Mouse (Mus musculus) intestine, embryonic 16.5 days (tissue): Measurements from ENCODE around the gene Lrfn2. TPM values are rescaled to one million over a fixed set of nuclear protein-coding genes. Genes with fewer than 3 reads are reported as not detected.

ENCODE experiments used
- ATAC-seq: fragments of 200-750 bp; cut with Nextera tagmentation; 2 replicates; pipeline ENCODE4 v1.8.0; 2017; ENCODE audit warnings: moderate TSS enrichment, moderate library complexity
- H3K27ac ChIP-seq: fragments of 300-500 bp; sonication (generic); 2 replicates; pipeline ENCODE4 v1.5.1; 2014; ENCODE audit warnings: mild to moderate bottlenecking, low read length
- H3K27me3 ChIP-seq: fragments of 300-500 bp; sonication (generic); replicated peaks from 2 replicates; pipeline ENCODE4 v1.6.1; 2014; ENCODE audit warnings: low read length, control low read depth, mixed read lengths; ENCODE audit not compliant: control insufficient read depth, insufficient read depth
- H3K36me3 ChIP-seq: fragments of 300-500 bp; sonication (generic); 2 replicates; pipeline ENCODE4 v1.6.1; 2014; ENCODE audit warnings: low read length, control low read depth; ENCODE audit not compliant: control insufficient read depth, insufficient read depth
- H3K4me1 ChIP-seq: fragments of 300-500 bp; sonication (generic); 2 replicates; pipeline ENCODE4 v1.6.1; 2014; ENCODE audit warnings: low read length, control low read depth, mixed read lengths; ENCODE audit not compliant: control insufficient read depth, insufficient read depth
- H3K4me2 ChIP-seq: fragments of 300-500 bp; sonication (generic); 2 replicates; pipeline ENCODE4 v1.6.1; 2014; ENCODE audit warnings: low read depth, low read length, control low read depth
- H3K4me3 ChIP-seq: fragments of 300-500 bp; sonication (generic); 2 replicates; pipeline ENCODE4 v1.5.1; 2014; ENCODE audit warnings: mild to moderate bottlenecking, low read length
- H3K9ac ChIP-seq: fragments of 300-500 bp; sonication (generic); 2 replicates; pipeline ENCODE4 v1.6.1; 2014; ENCODE audit warnings: low read depth, low read length
- H3K9me3 ChIP-seq: fragments of 300-500 bp; sonication (generic); 2 replicates; pipeline ENCODE4 v1.6.1; 2016; ENCODE audit warnings: low read length, control low read depth; ENCODE audit not compliant: control insufficient read depth
- WGBS: fragments of 180-500 bp; shearing (Covaris S2); extraction: QIAGEN DNeasy Blood & Tissue Kit; methylation state at CpG from one replicate; pipeline ENCODE4 v1.1.7; 2014; 5-methylcytosine and 5-hydroxymethylcytosine counted together
- polyA plus RNA-seq: library from polyadenylated mRNA; unstranded; fragments of >200 nt; fragmentation: Nextera tagmentation; extraction: Ambion mirVana; gene quantifications from 2 replicates; pipeline ENCODE4 v1.2.1, GENCODE M21; 2015

Lrfn2 gene
- polyA plus RNA-seq, 1 experiment from 2014 or later, result 0.62 TPM

GRCm38 (mm10) chr17:49029556-49030268 lies 97.5 kb downstream of the Lrfn2 start:
- Histone ChIP-seq H3K4me1 (0 out of 2 replicates have a peak, but pooled peaks cover 5% of the 10 kb centered on the region), H3K27me3 (no peaks in the 10 kb centered on the region), H3K4me2 (peak overlapping the region; percentile 37), H3K9me3 (no peaks in the 10 kb centered on the region), H3K27ac (peak overlapping the region; percentile 52; the same call in 1 of the 2 replicates), H3K9ac (0 out of 2 replicates have a peak overlapping the region, but pooled peaks have one; percentile 39), H3K4me3 (no peak overlapping the region), H3K36me3 (no peaks in the 10 kb centered on the region)
- ATAC-seq, result peak; percentile 97
- WGBS, result 25% methylated on average over 11 of the region's 11 CpGs

- no peak overlapping the region for H3K4me3 ChIP-seq
- 81% methylated on average over 7 of the region's 7 CpGs for WGBS
- ATAC-seq, result 0 out of 2 replicates have a peak, but pooled peaks have one; percentile 1
- H3K27me3 ChIP-seq, result no peaks in the 10 kb centered on the region
- no peaks in the 10 kb centered on the region for H3K9me3 ChIP-seq
- H3K27ac ChIP-seq, result no peak overlapping the region
- no peak overlapping the region for H3K4me2 ChIP-seq
- H3K36me3 ChIP-seq, result no peaks in the 10 kb centered on the region
- 0 out of 2 replicates have a peak, but pooled peaks cover 5% of the 10 kb centered on the region for H3K4me1 ChIP-seq
- no peak overlapping the region for H3K9ac ChIP-seq
These were observed 98.1 kb downstream of the Lrfn2 start for GRCm38 (mm10) chr17:49030269-49030615.

- ATAC-seq, result no peak
- Histone ChIP-seq H3K4me3 (no peak overlapping the region), H3K27ac (no peak overlapping the region), H3K4me2 (no peak overlapping the region), H3K9me3 (no peaks in the 10 kb centered on the region), H3K9ac (no peak overlapping the region), H3K36me3 (no peaks in the 10 kb centered on the region), H3K4me1 (0 out of 2 replicates have a peak, but pooled peaks cover 5% of the 10 kb centered on the region), H3K27me3 (no peaks in the 10 kb centered on the region)
- 86% methylated on average over 5 of the region's 5 CpGs for WGBS
These were observed 98.7 kb downstream of the Lrfn2 start for GRCm38 (mm10) chr17:49030841-49031240.

GRCm38 (mm10) chr17:49031790-49032189 lies 99.6 kb downstream of the Lrfn2 start:
- Histone ChIP-seq H3K9ac (no peak overlapping the region), H3K9me3 (no peaks in the 10 kb centered on the region), H3K36me3 (no peaks in the 10 kb centered on the region), H3K4me3 (no peak overlapping the region), H3K4me1 (0 out of 2 replicates have a peak, but pooled peaks cover 5% of the 10 kb centered on the region), H3K27me3 (no peaks in the 10 kb centered on the region), H3K4me2 (no peak overlapping the region), H3K27ac (no peak overlapping the region)
- ATAC-seq, result no peak
- 59% methylated on average over 8 of the region's 8 CpGs for WGBS

- H3K4me3 ChIP-seq, result no peak overlapping the region
- H3K4me1 ChIP-seq, result 0 out of 2 replicates have a peak, but pooled peaks cover 5% of the 10 kb centered on the region
- no peaks in the 10 kb centered on the region for H3K9me3 ChIP-seq
- no peak overlapping the region for H3K27ac ChIP-seq
- no peak overlapping the region for H3K4me2 ChIP-seq
- H3K27me3 ChIP-seq, result no peaks in the 10 kb centered on the region
- no peak for ATAC-seq
- no peak overlapping the region for H3K9ac ChIP-seq
- H3K36me3 ChIP-seq, result no peaks in the 10 kb centered on the region
These were observed 101.1 kb downstream of the Lrfn2 start for GRCm38 (mm10) chr17:49033276-49033675.

- Histone ChIP-seq H3K36me3 (no peaks in the 10 kb centered on the region), H3K4me2 (no peak overlapping the region), H3K9ac (no peak overlapping the region), H3K9me3 (no peaks in the 10 kb centered on the region), H3K4me1 (0 out of 2 replicates have a peak, but pooled peaks cover 5% of the 10 kb centered on the region), H3K27ac (no peak overlapping the region), H3K27me3 (no peaks in the 10 kb centered on the region), H3K4me3 (no peak overlapping the region)
- no peak for ATAC-seq
- WGBS, result 46% methylated on average over 5 of the region's 5 CpGs
These were observed 101.6 kb downstream of the Lrfn2 start for GRCm38 (mm10) chr17:49033686-49034250.

- no peaks in the 10 kb centered on the region for H3K9me3 ChIP-seq
- no peak overlapping the region for H3K27ac ChIP-seq
- H3K4me2 ChIP-seq, result no peak overlapping the region
- no peak overlapping the region for H3K4me3 ChIP-seq
- H3K4me1 ChIP-seq, result no peaks in the 10 kb centered on the region
- 58% methylated on average over 6 of the region's 6 CpGs for WGBS
- no peaks in the 10 kb centered on the region for H3K36me3 ChIP-seq
- H3K27me3 ChIP-seq, result no peaks in the 10 kb centered on the region
- H3K9ac ChIP-seq, result no peak overlapping the region
- no peak for ATAC-seq
These were observed 102.9 kb downstream of the Lrfn2 start for GRCm38 (mm10) chr17:49035052-49035451.

GRCm38 (mm10) chr17:49037163-49037950 lies 105.2 kb downstream of the Lrfn2 start:
- Histone ChIP-seq H3K27me3 (no peaks in the 10 kb centered on the region), H3K9ac (no peak overlapping the region), H3K4me2 (no peak overlapping the region), H3K4me1 (no peaks in the 10 kb centered on the region), H3K36me3 (no peaks in the 10 kb centered on the region), H3K27ac (no peak overlapping the region), H3K4me3 (no peak overlapping the region), H3K9me3 (no peaks in the 10 kb centered on the region)
- ATAC-seq, result no peak
- 75% methylated on average over 8 of the region's 8 CpGs for WGBS
